Mouse (Mus musculus) liver, embryonic 11.5 days (tissue): Measurements from ENCODE around the gene Srd5a1. TPM values are rescaled to one million over a fixed set of nuclear protein-coding genes. Genes with fewer than 3 reads are reported as not detected.
A peak's percentile ranks its signal among the peaks of the same experiment; 100 is the strongest.

Experiments
- ATAC-seq: fragments of 200-750 bp; cut with Nextera tagmentation; replicated peaks from 2 replicates; pipeline ENCODE4 v1.8.0; 2017; ENCODE audit warnings: moderate number of reproducible peaks, mild to moderate bottlenecking, moderate TSS enrichment, moderate library complexity; ENCODE audit not compliant: low FRiP score
- DNase-seq: peaks from one replicate; pipeline ENCODE4 v3.0.0-alpha.2; 2017; ENCODE audit warnings: low spot score
- H3K27ac ChIP-seq: fragments of 300-500 bp; sonication (generic); 2 replicates; pipeline ENCODE4 v1.5.1; 2014; ENCODE audit warnings: mild to moderate bottlenecking, low read depth, low read length, control low read depth
- H3K27me3 ChIP-seq: fragments of 300-500 bp; sonication (generic); replicated peaks from 2 replicates; pipeline ENCODE4 v1.6.1; 2014; ENCODE audit warnings: low read length, mixed read lengths; ENCODE audit not compliant: control insufficient read depth, insufficient read depth
- H3K36me3 ChIP-seq: fragments of 300-500 bp; sonication (generic); 2 replicates; pipeline ENCODE4 v1.6.1; 2014; ENCODE audit warnings: mild to moderate bottlenecking, low read length, moderate library complexity, mixed read lengths; ENCODE audit not compliant: control insufficient read depth, insufficient read depth
- H3K4me1 ChIP-seq: fragments of 300-500 bp; sonication (generic); replicated peaks from 2 replicates; pipeline ENCODE4 v1.6.1; 2014; ENCODE audit warnings: low read length, mixed read lengths; ENCODE audit not compliant: control insufficient read depth, insufficient read depth
- H3K4me2 ChIP-seq: fragments of 300-500 bp; sonication (generic); 2 replicates; pipeline ENCODE4 v1.6.1; 2014; ENCODE audit warnings: mild to moderate bottlenecking, control low read depth, moderate library complexity
- H3K4me3 ChIP-seq: fragments of 300-500 bp; sonication (generic); 2 replicates; pipeline ENCODE4 v1.5.1; 2014; ENCODE audit warnings: low read depth, low read length, control low read depth
- H3K9ac ChIP-seq: fragments of 300-500 bp; sonication (generic); 2 replicates; pipeline ENCODE4 v1.6.1; 2014; ENCODE audit warnings: low read depth, low read length, control low read depth
- H3K9me3 ChIP-seq: fragments of 300-500 bp; sonication (generic); 2 replicates; pipeline ENCODE4 v1.6.1; 2016; ENCODE audit warnings: low read length, inconsistent platforms, mixed read lengths; ENCODE audit not compliant: control insufficient read depth
- WGBS: fragments of 180-500 bp; shearing (Covaris S2); extraction: QIAGEN DNeasy Blood & Tissue Kit; methylation state at CpG from one replicate; pipeline ENCODE4 v1.1.7; 2014; 5-methylcytosine and 5-hydroxymethylcytosine counted together
- polyA plus RNA-seq: library from polyadenylated mRNA; unstranded; fragments of >200 nt; fragmentation: Nextera tagmentation; extraction: Ambion mirVana; gene quantifications from 2 replicates; pipeline ENCODE4 v1.2.1, GENCODE M21; 2014

Srd5a1 gene
- polyA plus RNA-seq, 1 experiment from 2014 or later, result 9.9 TPM

DNA sequence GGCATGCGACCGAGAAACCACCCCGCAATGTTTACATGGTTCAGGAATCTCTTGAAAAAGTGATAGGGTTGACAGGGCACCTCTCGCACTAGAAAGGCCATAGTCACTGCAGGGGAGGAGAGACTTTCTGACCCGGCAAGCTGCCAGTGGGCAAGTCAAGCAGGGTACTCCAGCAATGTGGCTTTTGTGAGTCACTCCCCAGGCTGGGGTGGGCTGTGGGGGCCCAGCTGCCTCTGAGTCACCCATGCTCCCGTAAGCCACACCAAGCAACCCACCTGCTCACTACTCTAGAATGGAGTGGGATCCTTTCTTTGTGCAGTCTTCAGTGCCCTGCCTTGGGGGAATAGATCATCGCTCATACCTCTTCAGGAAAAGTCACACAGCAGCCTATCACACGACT lies 17.8 kb downstream of the Srd5a1 start:
- ATAC-seq (0 out of 2 replicates have a peak, but pooled peaks have one; percentile 26), DNase-seq (no peak)
- Histone ChIP-seq H3K27ac (no peak overlapping the region), H3K9me3 (no peaks in the 10 kb centered on the region), H3K4me2 (no peak overlapping the region), H3K4me3 (no peak overlapping the region), H3K4me1 (no peaks in the 10 kb centered on the region), H3K36me3 (no peaks in the 10 kb centered on the region), H3K9ac (no peak overlapping the region), H3K27me3 (no peaks in the 10 kb centered on the region)
- WGBS, result 66% methylated on average over 8 of the region's 8 CpGs

DNA sequence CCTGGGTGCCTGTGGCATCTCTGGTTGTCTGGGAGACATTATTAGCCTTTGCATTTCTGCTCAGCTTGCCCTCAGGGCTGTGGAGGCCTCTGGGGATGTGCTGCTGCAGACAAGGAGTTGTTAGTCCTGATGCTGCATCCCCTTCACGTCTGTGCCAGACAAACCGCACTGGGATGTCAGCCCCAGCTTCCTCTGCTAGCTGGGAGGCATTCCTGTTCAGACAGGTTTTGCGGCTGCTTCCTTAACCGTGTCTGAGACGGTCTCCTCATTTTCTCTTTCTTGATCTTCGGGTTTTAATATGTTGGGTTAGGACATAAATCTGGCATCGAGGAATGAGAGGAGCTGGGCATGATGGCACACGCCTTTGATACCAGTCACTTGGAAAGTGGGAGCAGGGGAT lies 19.0 kb downstream of the Srd5a1 start:
- H3K9ac ChIP-seq, result no peak overlapping the region

DNA sequence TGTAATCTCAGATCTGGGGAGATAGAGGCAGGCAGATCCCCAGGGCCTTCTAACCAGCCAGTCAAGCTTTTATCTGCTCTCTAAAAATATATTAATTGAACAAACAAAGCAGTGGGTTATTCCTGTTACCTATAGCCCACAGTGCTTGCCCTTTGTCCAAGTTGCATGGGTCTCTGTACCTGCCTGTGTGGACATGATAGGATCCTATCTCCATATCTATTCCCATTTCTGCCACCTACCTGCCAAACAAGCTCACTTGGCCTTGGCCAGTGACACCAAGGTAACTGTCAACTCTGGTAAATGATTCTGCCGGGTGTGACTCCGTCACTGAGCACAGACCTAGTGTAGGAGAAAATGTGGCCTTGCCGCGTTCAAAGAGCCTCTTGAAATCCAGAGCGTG lies 19.9 kb downstream of the Srd5a1 start:
- DNase-seq (no peak), ATAC-seq (no peak)
- Histone ChIP-seq H3K9ac (no peak overlapping the region), H3K9me3 (no peaks in the 10 kb centered on the region), H3K4me3 (no peak overlapping the region), H3K4me2 (no peak overlapping the region), H3K36me3 (no peaks in the 10 kb centered on the region), H3K27me3 (no peaks in the 10 kb centered on the region), H3K4me1 (no peaks in the 10 kb centered on the region), H3K27ac (no peak overlapping the region)
- 84% methylated on average over 5 of the region's 5 CpGs for WGBS

More for the DNA sequence above, 19.0 kb downstream of the Srd5a1 start:
- Histone ChIP-seq H3K27me3 (no peaks in the 10 kb centered on the region), H3K4me3 (no peak overlapping the region), H3K4me2 (no peak overlapping the region), H3K4me1 (no peaks in the 10 kb centered on the region), H3K36me3 (no peaks in the 10 kb centered on the region), H3K27ac (no peak overlapping the region), H3K9me3 (no peaks in the 10 kb centered on the region)
- no peak for ATAC-seq
- DNase-seq, result no peak
- 74% methylated on average over 8 of the region's 8 CpGs for WGBS

DNA sequence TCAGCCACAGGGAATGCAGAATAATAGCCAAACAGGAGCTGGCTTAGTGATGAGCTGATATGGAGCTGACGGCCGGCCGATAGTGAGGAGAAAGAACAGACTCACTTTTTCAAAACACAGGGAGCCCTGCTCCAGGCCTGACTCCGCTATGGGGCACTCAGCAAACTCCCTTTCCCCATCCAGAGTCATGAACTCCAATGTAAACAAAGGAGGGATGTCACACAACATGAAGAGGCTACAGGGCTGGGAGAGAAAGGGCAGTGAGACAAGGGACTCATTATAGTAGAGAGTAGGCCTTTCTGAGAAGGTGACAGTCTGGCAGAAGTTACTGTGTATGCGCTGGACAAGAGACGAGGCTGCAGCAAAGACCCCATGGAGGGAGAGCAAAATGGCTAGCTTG lies 23.0 kb downstream of the Srd5a1 start:
- H3K36me3 ChIP-seq, result no peaks in the 10 kb centered on the region
- DNase-seq (no peak), ATAC-seq (no peak)
- H3K4me3 ChIP-seq, result no peak overlapping the region
- no peaks in the 10 kb centered on the region for H3K4me1 ChIP-seq
- H3K9ac ChIP-seq, result no peak overlapping the region
- H3K27ac ChIP-seq, result no peak overlapping the region
- 63% methylated on average over 6 of the region's 6 CpGs for WGBS
- no peaks in the 10 kb centered on the region for H3K9me3 ChIP-seq
- no peaks in the 10 kb centered on the region for H3K27me3 ChIP-seq
- H3K4me2 ChIP-seq, result no peak overlapping the region

DNA sequence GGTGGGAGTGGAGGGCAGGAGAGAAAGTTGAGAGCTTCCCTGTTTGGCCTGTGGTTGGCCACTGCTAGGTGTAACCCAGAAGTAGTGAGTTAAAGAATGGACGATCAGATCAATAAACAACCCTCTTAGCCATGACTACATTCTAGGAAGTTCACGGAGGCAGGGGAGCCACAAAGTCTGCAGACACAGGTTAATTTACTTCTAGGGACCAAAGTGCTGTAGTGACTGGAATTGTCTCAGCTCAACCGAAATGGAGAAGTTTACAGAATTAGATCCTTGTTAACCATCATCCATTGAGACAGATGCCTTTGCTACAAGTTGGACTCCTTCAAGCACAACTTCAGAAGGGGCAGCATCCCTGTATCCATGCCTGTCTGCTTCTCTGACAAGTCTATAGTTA lies 23.4 kb downstream of the Srd5a1 start:
- DNase-seq (no peak), ATAC-seq (no peak)
- WGBS, result 43% methylated on average over 3 of the region's 3 CpGs
- H3K36me3 ChIP-seq, result no peaks in the 10 kb centered on the region
- H3K27me3 ChIP-seq, result no peaks in the 10 kb centered on the region
- H3K9me3 ChIP-seq, result no peaks in the 10 kb centered on the region
- no peaks in the 10 kb centered on the region for H3K4me1 ChIP-seq
- H3K9ac ChIP-seq, result no peak overlapping the region
- no peak overlapping the region for H3K4me2 ChIP-seq
- H3K4me3 ChIP-seq, result no peak overlapping the region
- H3K27ac ChIP-seq, result no peak overlapping the region

DNA sequence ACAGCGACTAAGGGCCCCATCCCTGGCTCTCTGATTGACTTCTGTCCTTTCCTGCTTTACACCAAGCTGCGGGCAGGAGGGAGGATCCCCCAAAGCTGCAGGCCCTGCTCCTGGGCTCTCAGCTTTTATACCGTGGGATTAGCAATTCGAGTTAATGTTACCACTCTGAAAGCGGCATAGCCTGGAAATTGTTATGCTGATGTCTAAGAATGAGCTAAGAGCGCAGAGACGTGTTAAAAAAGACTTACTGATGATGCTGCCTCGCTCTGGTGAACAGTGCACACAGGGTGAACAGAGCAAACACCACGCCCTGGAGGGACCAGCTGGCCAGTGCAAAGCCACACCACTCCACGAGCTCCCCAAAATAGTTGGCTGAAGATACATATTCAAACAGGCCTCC lies 24.9 kb downstream of the Srd5a1 start:
- DNase-seq (no peak), ATAC-seq (no peak)
- H3K27ac ChIP-seq, result no peak overlapping the region
- no peaks in the 10 kb centered on the region for H3K4me1 ChIP-seq
- H3K9me3 ChIP-seq, result no peaks in the 10 kb centered on the region
- no peaks in the 10 kb centered on the region for H3K36me3 ChIP-seq
- no peak overlapping the region for H3K4me3 ChIP-seq
- no peak overlapping the region for H3K4me2 ChIP-seq
- no peak overlapping the region for H3K9ac ChIP-seq
- no peaks in the 10 kb centered on the region for H3K27me3 ChIP-seq
- 67% methylated on average over 10 of the region's 10 CpGs for WGBS

DNA sequence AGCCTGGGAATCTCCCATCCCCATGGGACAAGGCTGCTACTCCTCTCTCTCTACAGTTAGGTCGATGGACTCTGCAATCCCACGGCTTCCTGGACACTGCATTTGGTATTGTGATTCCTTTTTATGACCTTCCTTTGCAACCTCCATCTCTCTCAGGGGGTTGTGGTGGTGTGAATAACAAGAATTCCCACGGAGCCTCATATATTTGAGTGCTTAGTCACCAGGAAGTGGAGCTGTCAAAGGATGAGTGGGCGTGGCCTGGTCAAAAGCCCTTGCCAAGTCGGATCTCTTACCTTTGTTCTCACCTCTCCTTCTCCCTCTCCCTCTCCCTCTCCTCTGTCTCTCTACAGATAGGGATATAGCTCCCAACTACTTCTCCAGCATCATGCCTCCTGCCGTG lies 25.4 kb downstream of the Srd5a1 start:
- WGBS, result 50% methylated on average over 6 of the region's 6 CpGs
- Histone ChIP-seq H3K27ac (no peak overlapping the region), H3K9ac (no peak overlapping the region), H3K27me3 (no peaks in the 10 kb centered on the region), H3K4me1 (no peaks in the 10 kb centered on the region), H3K4me3 (no peak overlapping the region), H3K4me2 (no peak overlapping the region), H3K9me3 (no peaks in the 10 kb centered on the region), H3K36me3 (no peaks in the 10 kb centered on the region)
- ATAC-seq, result no peak
- no peak for DNase-seq

DNA sequence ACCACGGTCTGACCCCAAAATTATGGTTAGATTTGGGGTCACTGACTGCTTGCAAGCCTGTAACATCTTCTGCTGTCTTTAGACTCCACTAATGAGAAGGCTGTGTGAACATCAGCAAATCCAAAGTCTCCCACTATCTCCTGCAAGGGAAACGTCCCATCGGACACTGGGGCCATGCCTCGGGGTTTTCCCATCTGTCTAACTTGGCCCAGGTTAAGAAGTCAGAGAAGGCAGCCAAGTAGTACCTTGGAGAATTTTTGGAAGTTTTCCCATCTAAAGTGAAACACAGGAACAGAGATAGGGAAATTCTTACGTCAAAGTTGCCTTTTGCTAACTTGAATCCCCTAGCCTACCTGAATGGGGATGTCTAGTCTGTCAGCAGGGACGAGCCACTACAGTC lies 27.7 kb downstream of the Srd5a1 start:
- Histone ChIP-seq H3K4me3 (no peak overlapping the region), H3K36me3 (no peaks in the 10 kb centered on the region), H3K4me1 (no peaks in the 10 kb centered on the region), H3K27me3 (no peaks in the 10 kb centered on the region), H3K9me3 (no peaks in the 10 kb centered on the region), H3K9ac (no peak overlapping the region), H3K4me2 (no peak overlapping the region), H3K27ac (no peak overlapping the region)
- WGBS, result 85% methylated on average over 6 of the region's 6 CpGs
- DNase-seq (no peak), ATAC-seq (no peak)

DNA sequence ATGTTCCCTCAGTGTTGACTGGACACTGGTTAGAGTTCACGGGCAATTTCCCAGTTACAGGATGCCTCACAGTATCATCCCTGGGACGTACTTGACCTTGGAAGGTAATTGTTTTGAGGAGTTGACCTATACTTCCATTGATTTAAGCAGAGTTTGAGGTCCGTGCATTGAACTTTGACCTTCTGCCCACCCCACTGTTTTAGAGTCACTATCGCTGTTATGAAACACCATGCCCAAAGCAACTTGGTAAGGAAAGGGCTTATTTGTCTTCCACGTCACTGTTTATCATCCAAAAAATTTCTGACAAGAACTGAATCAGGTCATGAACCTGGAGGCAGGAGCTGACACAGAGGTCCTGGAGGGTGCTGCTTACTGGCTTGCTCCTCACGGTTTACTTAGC lies 28.8 kb downstream of the Srd5a1 start:
- Histone ChIP-seq H3K4me3 (no peak overlapping the region), H3K4me2 (no peak overlapping the region), H3K36me3 (no peaks in the 10 kb centered on the region), H3K27me3 (no peaks in the 10 kb centered on the region), H3K27ac (no peak overlapping the region), H3K9ac (no peak overlapping the region), H3K9me3 (no peaks in the 10 kb centered on the region), H3K4me1 (no peaks in the 10 kb centered on the region)
- no peak for ATAC-seq
- DNase-seq, result no peak
- 87% methylated on average over 6 of the region's 6 CpGs for WGBS
